Mouse (Mus musculus) midbrain, embryonic 11.5 days (tissue): ENCODE results near the gene C6. TPM values are rescaled to one million over a fixed set of nuclear protein-coding genes. Genes with fewer than 3 reads are reported as not detected.

ENCODE experiments used
- ATAC-seq: fragments of 200-750 bp; cut with Nextera tagmentation; 2 replicates; pipeline ENCODE4 v1.8.0; 2017; ENCODE audit warnings: moderate TSS enrichment, moderate library complexity; ENCODE audit not compliant: low FRiP score
- DNase-seq: peaks from one replicate; pipeline ENCODE4 v3.0.0; 2015; ENCODE audit warnings: low spot score; ENCODE audit errors: missing footprints
- H3K27ac ChIP-seq: fragments of 300-500 bp; sonication (generic); 2 replicates; pipeline ENCODE4 v1.5.1; 2014; ENCODE audit warnings: low read depth, low read length
- H3K27me3 ChIP-seq: fragments of 300-500 bp; sonication (generic); 2 replicates; pipeline ENCODE4 v1.6.1; 2014; ENCODE audit warnings: mild to moderate bottlenecking, low read length, moderate library complexity, mixed read lengths; ENCODE audit not compliant: control insufficient read depth, insufficient read depth
- H3K36me3 ChIP-seq: fragments of 300-500 bp; sonication (generic); 2 replicates; pipeline ENCODE4 v1.6.1; 2014; ENCODE audit warnings: mild to moderate bottlenecking, low read length, moderate library complexity, mixed read lengths; ENCODE audit not compliant: control insufficient read depth, insufficient read depth
- H3K4me1 ChIP-seq: fragments of 300-500 bp; sonication (generic); 2 replicates; pipeline ENCODE4 v1.6.1; 2014; ENCODE audit warnings: low read length; ENCODE audit not compliant: control insufficient read depth, insufficient read depth
- H3K4me2 ChIP-seq: fragments of 300-500 bp; sonication (generic); 2 replicates; pipeline ENCODE4 v1.6.1; 2014; ENCODE audit warnings: mild to moderate bottlenecking, moderate library complexity
- H3K4me3 ChIP-seq: fragments of 300-500 bp; sonication (generic); 2 replicates; pipeline ENCODE4 v1.5.1; 2014; ENCODE audit warnings: low read depth, low read length
- H3K9ac ChIP-seq: fragments of 300-500 bp; sonication (generic); 2 replicates; pipeline ENCODE4 v1.6.1; 2014; ENCODE audit warnings: low read length
- H3K9me3 ChIP-seq: fragments of 300-500 bp; sonication (generic); 2 replicates; pipeline ENCODE4 v1.6.1; 2016; ENCODE audit warnings: low read length; ENCODE audit not compliant: control insufficient read depth
- WGBS: fragments of 180-500 bp; shearing (Covaris S2); extraction: QIAGEN DNeasy Blood & Tissue Kit; methylation state at CpG from one replicate; pipeline ENCODE4 v1.1.7; 2014; 5-methylcytosine and 5-hydroxymethylcytosine counted together
- polyA plus RNA-seq: library from polyadenylated mRNA; unstranded; fragments of >200 nt; fragmentation: Nextera tagmentation; extraction: Ambion mirVana; gene quantifications from 2 replicates; pipeline ENCODE4 v1.2.1, GENCODE M21; 2014

Gene C6
- not detected in 2 replicates for polyA plus RNA-seq

- ATAC-seq (no peak), DNase-seq (no peak)
- 90% methylated on average over 9 of the region's 9 CpGs for WGBS
- Histone ChIP-seq H3K27ac (no peak within 1 kb of the TSS), H3K4me3 (no peak within 1 kb of the TSS), H3K9ac (no peak within 1 kb of the TSS), H3K27me3 (no peaks in the 10 kb centered on the region), H3K4me1 (no peaks in the 10 kb centered on the region), H3K4me2 (no peak within 1 kb of the TSS), H3K9me3 (no peaks in the 10 kb centered on the region), H3K36me3 (no peaks in the 10 kb centered on the region)
These were observed at the start of gene C6 for GRCm38 (mm10) chr15:4726830-4727310. C6 (plus strand) TSS chr15:4727175.

- no peaks in the 10 kb centered on the region for H3K27me3 ChIP-seq
These were observed 29.4 kb upstream of the C6 start for GRCm38 (mm10) chr15:4697604-4698003.

DNA sequence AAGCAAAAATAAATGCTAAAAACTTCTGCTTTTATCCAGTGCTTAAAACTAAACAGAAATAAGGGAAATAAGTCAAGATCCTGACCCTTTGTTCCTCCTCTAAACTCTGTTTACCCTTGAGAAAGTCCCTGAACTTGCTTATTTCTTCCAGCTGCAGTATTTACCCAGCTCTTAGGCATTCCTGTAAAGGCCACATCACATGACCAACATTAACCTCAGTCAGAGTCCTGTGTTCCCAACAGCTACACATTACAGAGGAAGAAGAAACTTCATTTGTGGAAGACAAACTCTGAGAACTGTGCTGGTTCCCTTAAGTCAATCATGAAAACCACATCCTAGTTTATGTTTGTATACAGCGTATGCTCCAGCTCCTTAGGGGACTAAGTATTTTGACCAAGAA is 7.2 kb downstream of the C6 start:
- Histone ChIP-seq H3K4me1 (no peaks in the 10 kb centered on the region), H3K27ac (no peak overlapping the region), H3K9me3 (no peaks in the 10 kb centered on the region), H3K36me3 (no peaks in the 10 kb centered on the region), H3K4me2 (no peak overlapping the region), H3K4me3 (no peak overlapping the region), H3K9ac (no peak overlapping the region), H3K27me3 (no peaks in the 10 kb centered on the region)
- DNase-seq (no peak), ATAC-seq (no peak)
- WGBS = 97% methylated on average over 1 of the region's 1 CpGs

More at GRCm38 (mm10) chr15:4697604-4698003, 29.4 kb upstream of the C6 start:
- ATAC-seq (no peak), DNase-seq (no peak)
- H3K4me1 ChIP-seq = no peaks in the 10 kb centered on the region
- H3K4me3 ChIP-seq = no peak overlapping the region
- no peaks in the 10 kb centered on the region for H3K36me3 ChIP-seq
- WGBS = 85% methylated on average over 4 of the region's 4 CpGs
- no peak overlapping the region for H3K27ac ChIP-seq
- H3K9me3 ChIP-seq = peaks cover 7% of the 10 kb centered on the region; the same call in 1 of the 2 replicates
- no peak overlapping the region for H3K4me2 ChIP-seq
- H3K9ac ChIP-seq = no peak overlapping the region

DNA sequence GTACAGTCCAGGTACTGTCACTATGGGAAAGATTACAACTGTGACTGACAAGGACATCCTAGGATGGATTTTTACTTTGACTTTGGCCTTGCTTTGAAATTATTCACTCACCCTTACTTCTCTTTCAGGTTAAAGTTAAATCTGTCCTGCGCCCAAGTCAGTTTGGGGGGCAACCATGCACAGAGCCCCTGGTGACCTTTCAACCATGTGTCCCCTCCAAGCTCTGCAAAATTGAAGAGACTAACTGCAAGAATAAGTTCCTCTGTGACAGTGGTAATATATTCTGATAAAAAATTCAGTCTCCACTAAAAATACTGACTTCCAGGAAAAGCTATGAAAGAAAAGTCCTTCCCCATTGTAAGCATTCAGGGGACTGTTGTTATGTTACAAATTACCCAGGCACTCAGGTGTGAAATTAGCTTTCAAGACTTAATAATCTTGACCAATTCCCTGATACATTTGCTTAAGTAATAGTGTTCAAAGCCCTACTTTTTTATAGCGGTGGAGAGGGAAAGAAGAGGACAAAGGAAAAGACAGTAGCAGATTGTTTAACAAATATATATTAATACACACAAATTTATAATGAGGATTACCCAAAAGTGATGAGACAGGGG is 8.1 kb downstream of the C6 start:
- DNase-seq (no peak), ATAC-seq (no peak)
- WGBS = 81% methylated on average over 2 of the region's 2 CpGs
- Histone ChIP-seq H3K27ac (no peak overlapping the region), H3K9me3 (no peaks in the 10 kb centered on the region), H3K27me3 (no peaks in the 10 kb centered on the region), H3K4me3 (no peak overlapping the region), H3K4me1 (no peaks in the 10 kb centered on the region), H3K36me3 (no peaks in the 10 kb centered on the region), H3K4me2 (no peak overlapping the region), H3K9ac (no peak overlapping the region)

GRCm38 (mm10) chr15:4747656-4748055 is 20.7 kb downstream of the C6 start:
- WGBS = 88% methylated on average over 3 of the region's 3 CpGs
- DNase-seq = no peak
- Histone ChIP-seq H3K36me3 (no peaks in the 10 kb centered on the region), H3K4me2 (no peak overlapping the region), H3K27me3 (no peaks in the 10 kb centered on the region), H3K9me3 (no peaks in the 10 kb centered on the region), H3K27ac (no peak overlapping the region), H3K4me1 (no peaks in the 10 kb centered on the region), H3K9ac (no peak overlapping the region), H3K4me3 (no peak overlapping the region)
- no peak for ATAC-seq

DNA sequence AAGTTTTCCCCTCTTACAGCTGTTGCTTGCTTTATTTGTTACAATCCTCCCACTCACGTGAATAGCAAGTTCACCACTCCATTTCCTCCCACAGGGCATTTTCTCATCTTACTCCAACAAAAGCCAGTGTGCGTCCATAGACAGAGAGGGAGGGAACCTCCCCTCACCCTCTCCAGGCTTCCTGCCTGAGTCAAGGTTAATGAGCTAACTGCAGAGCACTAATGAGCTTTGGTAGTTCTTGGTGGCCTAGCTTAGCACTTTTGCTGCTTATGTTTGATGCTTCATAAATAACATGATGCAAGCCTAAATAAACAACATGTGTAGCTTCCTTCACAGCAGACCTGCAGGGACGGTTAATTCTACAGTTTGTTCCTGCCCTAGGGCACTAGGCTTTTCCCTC is 63.4 kb downstream of the C6 start:
- Histone ChIP-seq H3K4me1 (no peaks in the 10 kb centered on the region), H3K9me3 (no peaks in the 10 kb centered on the region), H3K9ac (no peak overlapping the region), H3K36me3 (no peaks in the 10 kb centered on the region), H3K4me2 (no peak overlapping the region), H3K4me3 (no peak overlapping the region), H3K27ac (no peak overlapping the region), H3K27me3 (no peaks in the 10 kb centered on the region)
- 58% methylated on average over 3 of the region's 3 CpGs for WGBS
- ATAC-seq = no peak
- no peak for DNase-seq

- Histone ChIP-seq H3K4me1 (no peaks in the 10 kb centered on the region), H3K4me2 (no peak overlapping the region), H3K4me3 (no peak overlapping the region), H3K27me3 (no peaks in the 10 kb centered on the region), H3K9me3 (no peaks in the 10 kb centered on the region), H3K36me3 (no peaks in the 10 kb centered on the region), H3K27ac (no peak overlapping the region), H3K9ac (no peak overlapping the region)
- no peak for ATAC-seq
- 66% methylated on average over 4 of the region's 4 CpGs for WGBS
- DNase-seq = no peak
These were observed 69.9 kb downstream of the C6 start for GRCm38 (mm10) chr15:4796861-4797260.

DNA sequence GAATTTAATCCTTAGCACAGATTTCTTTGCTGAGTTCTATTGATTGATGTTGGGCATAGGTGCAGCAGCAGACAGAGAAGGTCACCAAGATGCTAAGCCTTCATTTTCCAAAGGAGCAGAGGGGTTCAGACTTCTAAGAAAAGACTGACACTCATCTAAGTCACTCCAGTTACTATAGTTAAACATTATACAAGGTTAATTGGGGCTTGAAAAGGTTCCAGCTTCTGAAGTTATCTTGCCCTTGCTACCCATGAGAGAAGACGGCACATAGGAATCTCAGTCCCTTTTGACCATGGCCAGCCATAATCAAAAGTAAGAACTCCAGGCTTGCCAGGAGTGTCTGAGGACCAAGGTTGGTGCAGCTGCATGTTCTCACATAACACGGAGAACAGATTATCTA is 77.3 kb downstream of the C6 start:
- Histone ChIP-seq H3K27me3 (no peaks in the 10 kb centered on the region), H3K4me3 (no peak overlapping the region), H3K9me3 (no peaks in the 10 kb centered on the region), H3K27ac (no peak overlapping the region), H3K4me2 (no peak overlapping the region), H3K9ac (no peak overlapping the region), H3K4me1 (no peaks in the 10 kb centered on the region), H3K36me3 (no peaks in the 10 kb centered on the region)
- no peak for ATAC-seq
- 99% methylated on average over 2 of the region's 2 CpGs for WGBS
- DNase-seq = no peak

DNA sequence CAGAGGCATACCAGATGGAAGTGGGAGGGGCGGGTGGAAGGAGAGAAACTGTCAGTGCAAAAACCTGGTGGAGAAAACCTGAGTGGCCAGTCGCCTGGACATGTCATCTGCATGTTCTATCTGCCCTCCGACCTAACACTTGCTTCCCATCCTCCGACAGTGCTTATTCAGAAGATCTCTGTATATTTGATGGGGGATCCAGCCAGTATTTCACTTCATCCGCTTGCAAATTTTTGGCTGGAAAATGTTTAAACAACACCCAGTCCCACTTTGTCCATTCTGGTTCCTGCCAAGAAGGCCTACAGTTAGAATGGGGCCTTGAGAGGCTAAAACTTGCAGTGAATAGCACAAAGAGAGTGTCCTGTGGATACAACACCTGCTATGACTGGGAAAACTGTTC is 81.2 kb downstream of the C6 start:
- no peak for DNase-seq
- Histone ChIP-seq H3K27me3 (no peaks in the 10 kb centered on the region), H3K4me2 (no peak overlapping the region), H3K9me3 (no peaks in the 10 kb centered on the region), H3K36me3 (no peaks in the 10 kb centered on the region), H3K9ac (no peak overlapping the region), H3K4me1 (no peaks in the 10 kb centered on the region), H3K27ac (no peak overlapping the region), H3K4me3 (no peak overlapping the region)
- 86% methylated on average over 5 of the region's 5 CpGs for WGBS
- ATAC-seq = no peak
